Mouse (Mus musculus) hindlimb bud, embryonic 11.5 days (tissue): ENCODE results near the gene Gemin5.
A peak's percentile ranks its signal among the peaks of the same experiment; 100 is the strongest.
"Not testable (repeated sequence)": the region's sequence is repeated elsewhere in the genome, so short reads cannot be mapped to it uniquely, and the experiment has no call there.

ENCODE experiments used
- DNase-seq: peaks from one replicate; pipeline ENCODE4 v3.0.0-alpha.2; 2012; ENCODE audit warnings: low read depth, low spot score; ENCODE audit errors: extremely low spot score

The Gemin5 gene

DNA sequence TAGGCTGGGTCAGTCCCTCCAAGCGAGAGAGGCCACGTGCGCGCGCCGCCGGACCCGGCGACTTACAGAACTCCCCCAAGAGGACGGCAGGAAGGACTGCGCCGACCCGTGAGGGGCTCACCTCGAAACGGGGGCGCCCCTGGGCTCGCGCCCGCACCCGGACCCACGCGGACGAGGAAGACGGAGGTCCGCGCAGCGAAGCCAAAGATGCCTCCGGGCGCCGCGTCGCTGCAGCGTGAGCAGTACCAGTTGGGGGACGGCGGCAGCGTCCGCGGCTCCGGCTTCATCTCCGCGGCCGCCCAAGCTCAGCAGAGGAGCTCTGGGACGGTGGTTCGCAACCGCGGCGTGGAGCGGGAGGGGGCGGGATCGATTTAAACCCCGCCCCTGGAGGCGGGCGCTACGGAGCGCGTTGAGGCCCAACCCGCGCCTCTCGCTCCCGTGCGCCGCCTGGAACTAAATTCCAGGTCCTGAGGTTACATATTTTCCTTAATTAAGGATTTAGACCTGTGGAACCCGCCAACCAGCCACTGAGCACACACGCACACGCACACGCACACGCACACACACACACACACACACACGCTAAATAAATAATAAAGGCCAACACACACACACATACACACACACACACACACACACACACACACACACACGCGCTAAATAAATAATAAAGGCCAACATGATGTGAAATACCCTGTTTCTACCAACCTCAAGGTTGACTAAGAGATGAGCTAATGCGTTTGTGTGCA, at the start of gene Gemin5:
TSS of gene Gemin5 (minus strand) at position 373 of the 749 bp plus-strand sequence.
- DNase-seq, result no peak

DNA sequence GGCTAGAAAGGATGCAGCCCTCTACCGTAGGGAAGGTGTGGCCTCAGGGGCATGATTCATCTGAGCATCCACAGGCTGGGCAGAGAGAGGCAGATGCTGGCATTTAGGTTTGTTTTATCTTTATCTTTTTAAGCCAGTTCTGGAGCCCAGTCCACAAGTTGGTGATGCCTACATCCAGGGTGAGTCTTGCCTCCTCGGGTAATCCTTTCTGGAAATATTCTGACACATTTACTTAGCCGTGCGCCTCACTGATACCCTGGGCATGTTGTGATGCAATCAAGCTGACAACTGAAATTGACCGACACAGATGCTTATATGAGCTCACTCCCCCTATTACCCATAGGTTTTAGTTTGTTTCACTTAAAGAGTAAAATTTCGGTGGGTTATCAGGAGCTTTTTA, 48.5 kb upstream of the Gemin5 start:
- DNase-seq, result no peak

DNA sequence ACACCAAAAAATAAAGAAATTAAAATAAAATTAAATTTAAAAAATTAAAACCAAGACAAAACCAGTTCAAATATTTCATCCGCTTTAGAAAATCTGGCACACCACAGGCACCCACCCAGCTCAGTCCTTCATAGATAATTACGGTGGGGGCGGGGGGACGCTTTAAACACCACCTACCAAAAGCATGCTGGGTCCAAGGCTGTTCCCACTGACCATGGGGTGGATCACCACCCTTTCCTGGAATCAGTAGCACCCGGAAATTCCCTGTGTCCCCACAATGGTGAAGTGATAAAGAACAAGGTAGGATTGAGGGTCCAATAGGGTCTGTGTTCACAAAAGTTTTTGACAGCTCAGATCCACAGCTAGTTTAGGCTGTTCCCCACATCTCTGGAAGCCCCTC, 47.5 kb upstream of the Gemin5 start:
- no peak for DNase-seq

DNA sequence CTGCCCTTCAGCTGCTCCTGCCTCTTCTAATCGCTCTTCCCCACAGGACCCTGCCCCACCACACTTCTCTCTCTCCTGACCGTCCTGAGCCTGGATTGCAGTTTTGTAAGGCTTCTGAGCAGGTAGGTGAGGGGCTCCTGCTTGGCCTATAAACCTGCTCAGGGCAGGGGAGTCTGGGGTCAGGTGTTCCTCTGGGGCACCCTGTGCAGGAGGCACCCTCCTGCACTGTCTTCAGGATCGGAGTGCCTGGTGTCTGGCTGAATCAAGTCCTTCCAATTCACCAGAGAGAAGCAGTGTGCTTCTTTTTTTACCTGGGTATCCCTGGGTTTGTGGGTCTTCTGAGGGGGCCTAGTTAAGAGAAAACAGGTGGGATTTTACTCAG, 46.7 kb upstream of the Gemin5 start:
- not testable (repeated sequence) for DNase-seq

DNA sequence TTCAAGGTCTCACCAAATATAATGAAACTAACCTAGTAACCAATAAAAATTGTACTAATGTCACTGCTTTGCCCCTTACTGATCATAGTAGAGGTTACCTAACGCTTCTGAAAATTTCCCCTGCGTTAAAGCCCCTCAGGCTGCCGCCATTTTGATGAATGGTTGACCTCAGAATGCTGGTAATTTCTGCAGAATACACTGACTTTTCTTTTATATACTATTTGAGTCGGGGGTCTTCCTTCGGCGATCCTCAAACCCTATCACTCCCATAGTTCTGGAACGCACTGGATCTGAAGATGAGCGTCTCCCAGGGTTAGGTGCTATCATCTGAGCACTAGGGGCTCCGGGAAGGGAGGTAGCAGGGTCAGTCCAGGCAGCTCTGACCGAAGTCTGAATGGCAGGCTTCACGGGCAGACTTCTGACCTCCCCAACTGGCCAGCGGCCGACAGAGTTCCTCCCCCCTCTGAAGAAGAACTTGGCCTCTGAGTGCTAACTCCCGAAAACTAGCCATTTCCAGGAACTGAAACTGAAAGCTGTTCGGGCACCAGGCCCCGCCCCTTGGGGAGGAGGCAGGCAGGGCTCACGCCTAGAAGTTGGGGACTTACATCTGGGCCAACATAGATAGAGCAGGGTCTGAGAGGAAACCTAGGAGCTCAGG, 46.2 kb upstream of the Gemin5 start:
- DNase-seq, result no peak

DNA sequence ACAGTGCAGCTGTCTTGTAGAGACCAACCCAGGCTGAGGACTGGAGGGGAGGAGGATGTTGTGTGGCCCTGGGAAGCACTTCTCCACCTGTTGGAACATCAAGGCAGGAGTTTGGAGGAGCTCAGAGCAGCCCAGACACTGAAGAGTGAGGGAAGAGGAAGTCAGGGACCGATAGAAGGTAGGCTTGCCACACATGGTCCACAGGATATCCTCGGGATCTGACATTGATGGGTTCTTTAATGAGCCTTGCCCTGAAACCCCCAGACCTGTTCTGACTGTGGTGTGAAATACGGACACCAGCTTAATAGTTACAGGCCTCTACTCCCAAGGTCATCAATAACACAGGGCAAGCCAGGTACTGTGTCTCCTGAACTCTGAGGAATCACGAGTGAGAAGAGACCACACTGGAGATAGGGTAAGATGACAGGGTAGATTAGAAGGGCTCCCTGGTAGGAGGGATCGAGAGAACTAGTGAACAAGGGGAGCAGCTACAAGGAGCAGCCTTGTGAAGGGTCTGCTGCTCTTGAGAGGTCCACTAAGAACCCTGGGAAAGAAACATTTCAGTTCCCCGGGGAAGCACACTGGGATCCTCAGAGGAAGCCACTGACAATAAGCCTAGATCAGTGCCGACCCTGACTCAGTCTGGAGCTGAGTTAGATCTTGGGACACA, 45.5 kb upstream of the Gemin5 start:
- DNase-seq, result no peak

DNA sequence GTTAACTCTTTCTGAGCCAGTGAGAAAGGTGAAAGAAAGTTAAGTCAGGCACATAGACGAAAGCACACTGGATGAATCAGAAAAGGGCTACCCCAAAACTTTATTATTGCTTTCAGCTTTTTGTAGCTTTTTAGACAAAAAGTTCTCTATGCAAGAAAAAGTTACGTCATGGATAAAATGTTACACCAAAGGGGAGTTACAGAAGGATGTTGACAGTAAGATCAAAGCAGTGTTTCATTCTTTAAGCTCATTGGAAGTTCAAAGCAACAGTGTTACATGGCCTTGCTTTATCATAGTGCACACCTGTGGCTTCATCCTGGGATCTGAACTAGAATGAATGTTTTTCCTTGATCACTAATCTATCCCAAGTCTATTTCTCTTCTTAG, 43.3 kb upstream of the Gemin5 start:
- DNase-seq, result no peak

DNA sequence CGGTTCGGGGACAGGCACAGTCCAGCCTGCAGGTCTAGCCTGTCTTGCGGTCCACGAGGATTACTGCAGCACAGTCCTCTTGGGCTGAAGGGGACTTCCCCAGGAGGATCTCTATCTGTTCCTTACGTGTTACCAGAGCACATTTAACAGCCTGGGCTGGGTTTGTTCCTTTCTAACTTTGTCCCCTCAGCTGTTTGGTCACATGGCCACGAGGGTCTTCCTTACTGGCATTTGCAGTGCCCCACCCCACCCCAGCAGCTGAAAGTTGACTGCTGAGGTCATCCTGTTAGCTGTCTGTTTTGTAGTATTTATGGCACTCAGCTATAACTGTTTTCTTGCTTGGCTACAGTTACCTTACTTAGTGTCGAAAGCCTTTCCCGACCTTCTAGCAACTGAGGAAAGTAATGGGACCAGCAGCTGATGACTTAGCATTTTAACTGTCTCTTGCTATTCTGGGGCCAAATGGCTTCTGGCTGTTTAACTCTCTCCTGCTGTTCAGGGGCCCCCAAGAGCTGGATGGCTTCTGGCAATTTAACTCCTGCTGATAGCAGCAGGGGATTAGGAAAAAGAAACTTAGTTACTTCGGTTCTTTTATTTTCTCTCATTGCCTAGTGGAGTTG, 42.8 kb upstream of the Gemin5 start:
- DNase-seq, result no peak

DNA sequence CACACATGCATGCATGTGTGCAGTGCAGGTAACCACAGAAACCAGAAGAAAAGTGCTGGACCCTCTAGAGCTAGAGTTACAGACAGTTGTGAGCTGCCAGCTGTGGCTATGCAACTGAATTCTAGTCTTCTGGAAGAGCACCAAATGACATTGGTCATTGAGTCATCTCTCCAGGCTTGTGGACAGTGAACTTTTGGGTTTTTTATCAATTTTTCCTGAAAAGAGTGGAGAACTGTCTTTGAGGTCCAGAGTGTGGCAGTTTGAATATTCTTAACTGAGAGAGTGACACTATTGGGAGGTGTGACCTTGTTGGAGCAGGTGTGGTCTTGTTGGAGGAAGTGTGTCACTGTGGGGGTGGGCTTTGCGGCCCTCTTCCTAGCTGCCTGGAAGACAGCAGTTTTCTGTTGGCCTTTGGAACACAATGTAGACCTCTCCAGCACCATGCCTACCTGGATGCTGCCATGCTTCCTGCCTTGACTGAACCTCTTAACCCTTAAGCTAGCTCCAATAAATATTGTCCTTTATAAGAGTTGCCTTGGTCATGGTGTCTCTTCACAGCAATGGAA, 42.1 kb upstream of the Gemin5 start:
- no peak for DNase-seq

DNA sequence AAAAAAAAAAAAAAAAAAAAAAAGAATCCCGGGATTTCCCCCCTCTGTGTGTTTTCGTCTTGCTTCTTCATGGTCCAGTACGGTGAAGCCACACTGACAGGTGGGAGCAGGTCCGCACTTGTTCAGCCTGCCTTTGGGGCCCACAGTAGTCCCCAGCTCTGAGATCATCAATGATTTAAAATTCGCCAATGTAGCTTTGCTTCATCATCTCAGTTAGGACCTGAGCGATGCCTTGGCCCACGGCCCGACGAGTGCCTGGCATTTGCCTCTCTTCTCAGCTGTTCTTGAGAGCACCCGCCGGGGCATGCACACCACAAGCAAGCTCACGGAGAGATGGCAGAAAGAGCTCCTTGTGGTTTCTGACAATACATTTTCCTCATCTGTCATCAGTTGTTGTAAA, 32.7 kb upstream of the Gemin5 start:
- DNase-seq, result no peak

DNA sequence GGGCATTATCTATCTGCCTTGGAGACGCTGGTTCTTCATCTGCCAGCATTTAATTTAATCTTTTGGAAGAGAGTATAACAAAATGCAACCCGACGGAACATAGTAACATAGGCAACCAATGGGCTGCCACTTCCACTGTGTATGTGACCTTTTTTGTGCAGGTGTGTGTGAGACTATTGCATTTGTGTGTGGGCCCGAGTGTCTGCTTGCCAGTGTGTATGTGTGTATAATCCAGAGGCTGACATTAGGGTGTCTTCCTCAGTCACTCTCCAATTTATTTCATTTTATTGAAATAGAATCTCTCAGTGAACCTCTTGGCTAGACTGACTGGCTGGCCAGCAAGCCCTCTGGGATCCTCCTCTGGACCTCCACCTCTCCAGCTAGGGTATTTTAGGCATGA, 31.9 kb upstream of the Gemin5 start:
- DNase-seq, result no peak

DNA sequence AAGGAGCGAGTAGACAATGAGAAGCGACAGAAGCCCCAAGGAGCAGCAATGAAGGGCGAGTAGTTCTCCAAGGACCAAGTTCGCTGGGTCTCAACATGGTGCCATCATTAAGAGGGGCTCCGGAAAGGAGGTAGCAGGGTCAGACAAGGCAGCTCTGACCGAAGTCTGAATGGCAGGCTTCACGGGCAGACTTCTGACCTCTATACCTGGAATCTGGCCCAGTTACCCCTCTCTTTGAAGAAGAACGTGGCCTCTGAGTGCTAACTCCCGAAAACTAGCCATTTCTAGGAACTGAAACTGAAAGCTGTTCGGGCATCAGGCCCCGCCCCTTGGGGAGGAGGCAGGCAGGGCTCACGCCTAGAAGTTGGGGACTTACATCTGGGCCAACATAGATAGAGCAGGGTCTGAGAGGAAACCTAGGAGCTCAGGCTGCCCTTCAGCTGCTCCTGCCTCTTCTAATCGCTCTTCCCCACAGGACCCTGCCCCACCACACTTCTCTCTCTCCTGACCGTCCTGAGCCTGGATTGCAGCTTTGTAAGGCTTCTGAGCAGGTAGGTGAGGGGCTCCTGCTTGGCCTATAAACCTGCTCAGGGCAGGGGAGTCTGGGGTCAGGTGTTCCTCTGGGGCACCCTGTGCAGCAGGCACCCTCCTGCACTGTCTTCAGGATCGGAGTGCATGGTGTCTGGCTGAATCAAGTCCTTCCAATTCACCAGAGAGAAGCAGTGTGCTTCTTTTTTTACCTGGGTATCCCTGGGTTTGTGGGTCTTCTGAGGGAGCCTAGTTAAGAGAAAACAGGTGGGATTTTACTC, 31.1 kb upstream of the Gemin5 start, which contains the start of the genes Igtp and Irgm2:
TSS of gene Igtp (plus strand) at position 328 of the 809 bp plus-strand sequence.
TSS of gene Irgm2 (plus strand) at position 390 of the 809 bp plus-strand sequence.
- not testable (repeated sequence) for DNase-seq

DNA sequence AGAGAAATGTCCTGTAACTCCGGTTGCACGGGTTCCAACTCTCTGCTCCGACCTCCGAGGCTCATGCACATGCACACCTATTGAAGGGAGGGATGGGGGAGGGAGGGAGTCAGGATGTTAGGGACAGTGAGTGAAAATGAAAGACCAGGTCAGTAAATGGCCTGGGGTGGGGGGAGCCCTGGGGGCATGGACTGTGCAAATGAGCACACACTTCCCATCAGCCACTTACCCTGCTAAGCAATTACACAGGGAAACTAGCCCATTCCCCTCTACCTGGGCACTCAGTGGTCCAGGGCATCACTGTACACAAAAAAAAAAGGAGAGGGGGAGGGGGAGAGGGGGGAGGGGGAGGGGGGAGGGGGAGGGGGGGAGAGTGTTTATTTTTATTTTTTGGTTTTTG, 30.3 kb upstream of the Gemin5 start:
- no peak for DNase-seq

DNA sequence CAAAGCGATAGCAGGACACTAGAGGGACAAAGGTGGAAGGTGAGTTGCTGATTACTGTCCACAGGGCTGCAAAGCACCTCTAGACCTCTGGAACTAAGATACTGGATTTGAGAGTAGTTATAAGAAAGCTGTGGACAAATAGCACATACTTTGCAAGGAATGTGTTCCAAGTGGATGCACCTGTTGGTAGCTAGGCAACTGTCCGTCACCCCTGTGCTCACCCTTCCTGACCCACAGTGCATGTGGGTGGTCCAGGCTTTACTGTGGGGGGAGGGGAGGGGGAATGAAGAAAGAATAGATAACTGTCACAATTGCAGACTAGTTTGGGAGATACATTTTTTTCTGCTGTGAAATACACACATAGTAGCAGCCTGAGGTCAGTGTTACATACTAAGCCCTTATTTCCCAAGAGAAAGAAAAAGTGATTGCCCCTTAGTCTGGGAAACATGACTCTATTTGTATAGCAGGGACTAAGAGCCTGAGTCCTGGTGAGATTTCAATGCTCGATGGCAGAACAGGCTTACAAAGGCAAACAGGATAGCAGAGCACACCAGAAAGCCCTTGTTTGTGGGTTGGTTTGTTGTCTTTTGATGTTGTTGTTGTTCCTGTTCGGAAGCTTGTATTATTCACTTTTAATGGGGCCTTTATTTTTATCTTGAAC, 25.7 kb upstream of the Gemin5 start:
- DNase-seq, result no peak

DNA sequence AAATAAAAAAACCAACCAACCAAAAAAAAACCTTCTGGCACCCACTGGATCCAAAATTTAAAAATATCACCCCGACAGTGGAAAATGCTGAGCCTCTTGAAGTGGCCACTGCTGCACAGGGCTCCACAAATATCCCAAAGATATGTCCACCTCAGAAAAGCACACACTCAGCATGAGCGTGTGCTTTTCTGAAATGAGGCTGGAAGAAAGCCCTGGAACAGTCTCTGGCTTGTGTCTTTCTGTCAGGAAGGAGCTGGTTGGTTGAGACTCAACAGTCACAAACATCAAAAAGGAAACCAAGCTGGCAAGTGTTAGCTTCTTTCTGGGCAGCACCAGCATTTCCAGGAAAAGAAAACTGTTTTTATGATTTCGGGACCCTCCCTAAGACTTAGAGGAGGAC, 25.0 kb upstream of the Gemin5 start:
- no peak for DNase-seq

DNA sequence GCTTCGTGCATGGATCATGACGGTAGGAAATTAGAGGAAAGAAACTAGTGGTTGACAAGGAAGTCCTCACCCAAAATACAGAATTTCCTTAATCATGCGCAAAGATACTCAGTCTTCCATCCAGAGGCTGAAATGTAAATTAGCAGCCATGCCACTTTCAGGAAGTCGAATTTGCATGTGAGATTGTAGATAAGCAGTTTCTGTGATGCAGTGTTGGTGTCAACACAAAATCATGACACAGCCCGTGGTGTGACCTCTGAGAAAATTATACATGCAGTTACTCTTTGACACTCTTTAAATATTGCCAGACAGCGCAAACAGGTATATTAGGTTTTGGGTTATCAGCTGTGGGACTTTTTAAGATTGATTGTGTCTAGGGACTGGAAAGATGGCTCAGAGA, 21.3 kb upstream of the Gemin5 start:
- DNase-seq, result no peak

DNA sequence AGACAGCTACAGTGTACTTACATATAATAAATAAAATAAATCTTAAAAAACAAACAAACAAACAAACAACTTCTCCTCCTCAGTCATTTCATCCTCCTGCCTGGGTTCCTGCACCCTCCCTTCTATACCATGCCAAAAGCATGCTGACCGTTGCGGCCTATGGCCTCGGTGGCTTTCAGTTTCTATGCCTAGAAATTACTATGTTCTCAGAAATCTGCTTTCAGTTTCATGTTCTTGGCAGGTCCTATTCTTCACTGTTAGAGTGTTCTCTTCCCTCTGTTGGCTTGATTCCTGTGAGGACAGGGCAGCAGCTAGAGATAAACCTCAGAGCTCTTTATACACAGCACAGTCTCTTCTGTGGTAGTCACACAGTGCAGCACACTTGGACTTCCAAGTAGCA, 15.2 kb upstream of the Gemin5 start:
- no peak for DNase-seq

DNA sequence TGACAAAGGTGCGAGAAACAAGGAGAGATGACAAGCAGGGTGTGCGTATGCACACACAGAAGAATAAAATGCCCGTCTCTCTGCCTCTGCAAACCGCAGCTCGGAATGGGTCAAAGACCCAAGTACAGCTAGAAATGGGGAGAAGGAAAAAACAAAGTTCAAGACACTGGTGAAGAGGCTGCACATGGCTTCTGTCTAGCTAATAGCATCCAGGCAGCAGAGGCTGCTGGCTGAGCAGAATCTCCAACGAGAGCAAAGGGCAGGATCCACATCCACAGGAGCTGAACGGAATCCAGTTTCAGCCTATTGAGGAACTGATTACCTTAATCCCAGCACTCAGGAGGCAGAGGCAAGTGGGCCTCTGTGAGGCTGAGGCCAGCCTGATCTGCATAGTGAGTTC, 12.4 kb upstream of the Gemin5 start:
- DNase-seq, result no peak

DNA sequence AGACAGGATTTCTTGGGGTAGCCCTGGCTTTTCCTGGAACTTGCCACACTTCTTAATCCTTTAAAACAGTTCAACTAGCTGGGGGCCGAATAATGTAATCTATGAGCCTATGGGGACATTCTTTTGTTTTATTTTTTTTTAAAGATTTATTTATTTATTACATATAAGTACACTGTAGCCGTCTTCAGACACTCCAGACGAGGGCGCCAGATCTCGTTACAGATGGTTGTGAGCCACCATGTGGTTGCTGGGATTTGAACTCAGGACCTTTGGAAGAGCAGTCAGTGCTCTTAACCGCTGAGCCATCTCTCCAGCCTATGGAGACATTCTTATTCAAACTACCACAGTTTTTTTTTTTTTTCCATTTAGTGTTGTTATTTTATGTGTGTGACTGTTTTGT, 11.6 kb upstream of the Gemin5 start:
- DNase-seq, result not testable (repeated sequence)

DNA sequence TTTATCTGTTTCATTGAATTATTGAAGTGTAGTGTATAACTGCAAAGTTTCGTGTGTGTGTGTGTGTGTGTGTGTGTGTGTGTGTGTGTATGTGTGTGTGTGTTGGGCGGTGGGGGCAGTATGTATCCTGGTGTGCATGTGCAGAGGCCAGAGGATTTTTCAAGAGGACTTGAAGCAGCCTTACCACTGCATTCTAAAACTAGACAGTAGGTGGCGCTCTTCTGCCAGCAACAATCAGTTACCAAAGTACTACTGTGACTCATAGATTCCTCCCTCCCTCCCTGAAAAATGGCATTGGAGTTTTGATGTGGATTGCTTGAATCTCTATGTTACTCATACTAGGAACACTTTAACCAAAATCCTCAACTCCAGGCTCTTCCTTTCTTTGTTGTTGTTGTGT, 11.2 kb upstream of the Gemin5 start:
- peak; percentile 66 for DNase-seq
